15 mouse cellular contexts compared by ENCODE assay signal in the genomic region with DNA sequence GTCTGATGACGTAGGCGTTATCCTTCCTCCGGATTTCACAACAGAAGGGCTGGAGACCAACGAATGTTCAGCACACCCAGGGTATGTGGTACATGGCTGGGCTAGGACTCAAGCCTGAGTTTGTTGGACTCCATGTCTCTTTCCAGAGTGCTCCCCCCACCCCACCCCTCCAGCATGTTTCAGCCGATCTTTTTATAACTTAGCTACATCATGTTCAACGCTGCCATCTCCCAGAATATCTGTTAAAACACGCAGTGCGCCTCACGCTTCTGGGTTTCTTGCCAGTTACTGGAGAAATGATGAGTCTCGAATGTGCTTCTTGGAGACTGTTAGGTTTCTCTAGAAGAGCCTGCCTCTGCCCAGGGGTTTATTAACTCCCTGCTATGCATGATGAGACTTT.
DNase-seq lines count a peak whose midpoint lies in the region; ATAC-seq and TF ChIP-seq lines count a peak whose summit lies in the region.
"Had no signal": no experiment of that assay in that cellular context is flagged by ENCODE, and none has a peak within 500 bp of the region (broad histone marks: within the 10 kb centered on the region; RNA-seq: fewer than 3 reads in every experiment).

No protein-coding gene starts in this region.

- no peak for ATAC-seq in liver, embryonic 12.5 days
- ATAC-seq in midbrain, postnatal 0 days (ENCODE audit: low FRiP score) = no peak

- DNase-seq in layer of hippocampus, adult 18-20 months (ENCODE audit: low spot score in 2 of 2) = peak; percentile 71 to 88
- DNase-seq in layer of hippocampus, postnatal 10 days (ENCODE audit: low spot score in 2 of 2) = no peak
- peak; percentile 63 to 67 for DNase-seq in frontal cortex, postnatal 14 days (ENCODE audit: low spot score in 2 of 2)
- DNase-seq in left cerebral cortex, postnatal 36 days (ENCODE audit: low spot score in 2 of 2) = peak; percentile 83
- DNase-seq in skeletal muscle tissue, adult 2 months (ENCODE audit: low read depth, low spot score) = peak; percentile 8
- no peak for DNase-seq in midbrain, postnatal 0 days (ENCODE audit: low spot score)
- DNase-seq: cerebellum, adult 11 months; cerebellum, postnatal 36 days; heart, postnatal 14 days; kidney, adult 8-10 months had no signal

- H3K4me2 ChIP-seq in liver, embryonic 12.5 days = no peak overlapping the region
- H3K4me2 ChIP-seq in midbrain, postnatal 0 days (ENCODE audit: low read depth, low read length, poor library complexity, severe bottlenecking) = no peak overlapping the region
- H3K4me2 ChIP-seq: embryonic facial prominence, embryonic 12.5 days; lung, embryonic 15.5 days; neural tube, embryonic 13.5 days had no signal

- H3K9me3 ChIP-seq in liver, embryonic 12.5 days (replicated peaks) = no peaks in the 10 kb centered on the region
- no peaks in the 10 kb centered on the region for H3K9me3 ChIP-seq in midbrain, postnatal 0 days (ENCODE audit: low read length)
- H3K9me3 ChIP-seq: embryonic facial prominence, embryonic 12.5 days; lung, embryonic 15.5 days; neural tube, embryonic 13.5 days had no signal

- 73% methylated on average over 10 of the region's 10 CpGs for WGBS in liver, embryonic 12.5 days (ENCODE audit: insufficient replicate concordance)
- 91% methylated on average over 10 of the region's 10 CpGs for WGBS in midbrain, postnatal 0 days

- H3K36me3 ChIP-seq in liver, embryonic 12.5 days = no peaks in the 10 kb centered on the region
- no peaks in the 10 kb centered on the region for H3K36me3 ChIP-seq in midbrain, postnatal 0 days (ENCODE audit: insufficient read depth, low read length)
- H3K36me3 ChIP-seq: embryonic facial prominence, embryonic 12.5 days; lung, embryonic 15.5 days; neural tube, embryonic 13.5 days had no signal

- H3K4me3 ChIP-seq in liver, embryonic 12.5 days = no peak overlapping the region
- no peak overlapping the region for H3K4me3 ChIP-seq in midbrain, postnatal 0 days (ENCODE audit: low read depth, low read length)
- H3K4me3 ChIP-seq: embryonic facial prominence, embryonic 12.5 days; lung, embryonic 15.5 days; neural tube, embryonic 13.5 days had no signal

- H3K9ac ChIP-seq in liver, embryonic 12.5 days = no peak overlapping the region
- H3K9ac ChIP-seq in midbrain, postnatal 0 days (replicated peaks; ENCODE audit: low read length, poor library complexity, severe bottlenecking) = no peak overlapping the region
- H3K9ac ChIP-seq: embryonic facial prominence, embryonic 12.5 days; lung, embryonic 15.5 days; neural tube, embryonic 13.5 days had no signal

- H3K4me1 ChIP-seq in liver, embryonic 12.5 days = no peaks in the 10 kb centered on the region
- H3K4me1 ChIP-seq in midbrain, postnatal 0 days (ENCODE audit: insufficient read depth, low read length) = no peaks in the 10 kb centered on the region
- H3K4me1 ChIP-seq: embryonic facial prominence, embryonic 12.5 days; lung, embryonic 15.5 days; megakaryocyte, embryonic 14.5 days had no signal

- no peak overlapping the region for H3K27ac ChIP-seq in liver, embryonic 12.5 days
- H3K27ac ChIP-seq in midbrain, postnatal 0 days (ENCODE audit: low read depth, low read length) = no peak overlapping the region
- H3K27ac ChIP-seq: embryonic facial prominence, embryonic 12.5 days; lung, embryonic 15.5 days; neural tube, embryonic 13.5 days had no signal

- intact Hi-C loops in left cerebral cortex, postnatal 36 days (cut with DNase I) = loop anchor here (2.0 kb wide), 1 partner anchor 18 kb away; no protein-coding TSS in a partner anchor

- no peak for TF ChIP-seq CTCF in midbrain, postnatal 0 days (IDR thresholded peaks at IDR 0.05)

- H3K27me3 ChIP-seq in liver, embryonic 12.5 days (replicated peaks) = no peaks in the 10 kb centered on the region
- H3K27me3 ChIP-seq in midbrain, postnatal 0 days (ENCODE audit: insufficient read depth, low read length) = no peaks in the 10 kb centered on the region
- H3K27me3 ChIP-seq: embryonic facial prominence, embryonic 12.5 days; lung, embryonic 15.5 days; megakaryocyte, embryonic 14.5 days; neural tube, embryonic 13.5 days had no signal

Comparison
In these comparisons a context has a peak if more than half of its experiments do, and no peak if none do; other contexts are left out.
1. DNase-seq: peak in layer of hippocampus, adult 18-20 months (2 of 2), frontal cortex, postnatal 14 days (2 of 2), left cerebral cortex, postnatal 36 days (2 of 2) and skeletal muscle tissue, adult 2 months (single experiment); none in layer of hippocampus, postnatal 10 days (0 of 2) and midbrain, postnatal 0 days (single experiment).